8 mouse cellular contexts compared by ENCODE assay signal in the genomic region with DNA sequence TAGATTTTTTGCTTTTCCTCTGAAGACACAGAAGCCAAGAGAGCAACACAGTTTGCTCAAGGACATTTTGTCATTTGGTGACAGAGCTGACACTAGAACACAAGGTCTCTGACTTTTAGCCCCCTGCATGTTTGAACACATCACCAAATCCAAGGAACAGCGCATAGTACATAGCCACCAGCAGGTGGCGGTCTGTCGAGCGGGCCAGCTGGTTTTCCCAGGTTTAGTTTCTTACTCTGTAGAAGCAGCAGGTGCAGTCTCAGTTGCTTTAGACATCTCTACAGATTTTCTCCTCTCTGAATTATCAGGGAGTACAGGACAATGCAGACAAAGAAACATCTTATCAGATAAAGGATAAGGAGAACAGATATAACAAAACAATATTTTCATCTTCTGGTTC. TPM values are rescaled to one million over a fixed set of nuclear protein-coding genes. Genes with fewer than 3 reads are reported as not detected.
DNase-seq lines count a peak whose midpoint lies in the region; ATAC-seq and TF ChIP-seq lines count a peak whose summit lies in the region.

No protein-coding gene starts in this region.

- H3K27me3 ChIP-seq in midbrain, embryonic 10.5 days (ENCODE audit: low read depth, poor library complexity, severe bottlenecking), result no peaks in the 10 kb centered on the region
- no peaks in the 10 kb centered on the region for H3K27me3 ChIP-seq in midbrain, embryonic 16.5 days (ENCODE audit: control insufficient read depth, insufficient read depth, low read depth, low read length)
- H3K27me3 ChIP-seq in intestine, postnatal 0 days (replicated peaks; ENCODE audit: control insufficient read depth, insufficient read depth, low read length), result no peaks in the 10 kb centered on the region

- H3K4me1 ChIP-seq in midbrain, embryonic 10.5 days, result no peaks in the 10 kb centered on the region
- no peaks in the 10 kb centered on the region for H3K4me1 ChIP-seq in midbrain, embryonic 16.5 days (ENCODE audit: control insufficient read depth, insufficient read depth, low read length)
- H3K4me1 ChIP-seq in intestine, postnatal 0 days (replicated peaks; ENCODE audit: control insufficient read depth, insufficient read depth, low read length), result 0 out of 2 replicates have a peak, but pooled peaks cover 3% of the 10 kb centered on the region

- intact Hi-C loops in left cerebral cortex, postnatal 4 days (cut with DNase I), result loop anchor here (10.0 kb wide), 1 partner anchor 248 kb away; no protein-coding TSS in a partner anchor

- H3K36me3 ChIP-seq in midbrain, embryonic 10.5 days, result no peaks in the 10 kb centered on the region
- H3K36me3 ChIP-seq in midbrain, embryonic 16.5 days (ENCODE audit: control insufficient read depth, insufficient read depth, low read length), result no peaks in the 10 kb centered on the region
- no peaks in the 10 kb centered on the region for H3K36me3 ChIP-seq in intestine, postnatal 0 days (ENCODE audit: control insufficient read depth, insufficient read depth)

- H3K4me3 ChIP-seq in midbrain, embryonic 10.5 days, result no peak overlapping the region
- no peak overlapping the region for H3K4me3 ChIP-seq in midbrain, embryonic 16.5 days (ENCODE audit: low read depth, low read length)
- no peak overlapping the region for H3K4me3 ChIP-seq in intestine, postnatal 0 days (ENCODE audit: low read depth, low read length)

- no peak for ATAC-seq in midbrain, embryonic 16.5 days
- no peak for ATAC-seq in intestine, postnatal 0 days

- no peak overlapping the region for H3K4me2 ChIP-seq in midbrain, embryonic 16.5 days (ENCODE audit: low read length)
- H3K4me2 ChIP-seq in intestine, postnatal 0 days (replicated peaks; ENCODE audit: low read depth), result no peak overlapping the region

- no peaks in the 10 kb centered on the region for H3K9me3 ChIP-seq in midbrain, embryonic 10.5 days (replicated peaks)
- H3K9me3 ChIP-seq in midbrain, embryonic 16.5 days (replicated peaks; ENCODE audit: control insufficient read depth, low read length, poor library complexity, severe bottlenecking), result no peaks in the 10 kb centered on the region
- H3K9me3 ChIP-seq in intestine, postnatal 0 days (ENCODE audit: control insufficient read depth), result no peaks in the 10 kb centered on the region

- H3K9ac ChIP-seq in midbrain, embryonic 16.5 days (ENCODE audit: low read depth, low read length), result no peak overlapping the region
- H3K9ac ChIP-seq in intestine, postnatal 0 days (ENCODE audit: low read depth, low read length), result no peak overlapping the region

- TF ChIP-seq CTCF in intestine, postnatal 0 days (IDR thresholded peaks at IDR 0.05; ENCODE audit: low read depth), result peak; percentile 91

- 5% methylated on average over 4 of the region's 4 CpGs for WGBS in midbrain, embryonic 10.5 days
- 4% methylated on average over 4 of the region's 4 CpGs for WGBS in midbrain, embryonic 16.5 days
- WGBS in intestine, postnatal 0 days, result 2% methylated on average over 4 of the region's 4 CpGs

- peak; percentile 46 for DNase-seq in midbrain, embryonic 10.5 days (ENCODE audit: low spot score)
- DNase-seq in adrenal gland, postnatal 10 days, result peak; percentile 69
- DNase-seq in embryo, embryonic 11 days, result peak; percentile 74
- peak; percentile 61 for DNase-seq in left cerebral cortex, postnatal 4 days
- DNase-seq in ovary, postnatal 36 days (ENCODE audit: low spot score), result peak; percentile 41
- DNase-seq in thymus, postnatal 36 days, result peak; percentile 63 to 67

- no peak overlapping the region for H3K27ac ChIP-seq in midbrain, embryonic 10.5 days (replicated peaks)
- no peak overlapping the region for H3K27ac ChIP-seq in midbrain, embryonic 16.5 days (ENCODE audit: low read length)
- no peak overlapping the region for H3K27ac ChIP-seq in intestine, postnatal 0 days (ENCODE audit: low read depth, low read length)

RNA-seq across cellular contexts. Expression of a gene that starts 23.7 kb away (rescaled TPM):
- 39.3 and 43.1 TPM in 2 replicates for polyA plus RNA-seq in midbrain, embryonic 10.5 days (2016; fragmentation: Nextera tagmentation; extraction: Ambion mirVana)
- polyA plus RNA-seq in midbrain, embryonic 16.5 days (2015; fragmentation: Nextera tagmentation; extraction: Ambion mirVana), result 27.9 and 32.1 TPM in 2 replicates
- 10 to 100 TPM; 22.9 to 36.9 TPM for total RNA-seq in adrenal gland, postnatal 10 days (2021)
- polyA plus RNA-seq in intestine, postnatal 0 days (2015; fragmentation: Nextera tagmentation; extraction: Ambion mirVana), result 17.2 and 21.8 TPM in 2 replicates
- total RNA-seq in left cerebral cortex, postnatal 4 days (2021), result 10 to 100 TPM; 25.0 to 34.8 TPM

RNA-seq across cellular contexts. Expression of a gene that starts 33.8 kb away (rescaled TPM):
- 0.16 and 0.47 TPM in 2 replicates for polyA plus RNA-seq in midbrain, embryonic 10.5 days (2016; fragmentation: Nextera tagmentation; extraction: Ambion mirVana)
- 0.23 and 0.37 TPM in 2 replicates for polyA plus RNA-seq in midbrain, embryonic 16.5 days (2015; fragmentation: Nextera tagmentation; extraction: Ambion mirVana)
- 1 to 10 TPM; 2.3 to 3.3 TPM for total RNA-seq in adrenal gland, postnatal 10 days (2021)
- polyA plus RNA-seq in intestine, postnatal 0 days (2015; fragmentation: Nextera tagmentation; extraction: Ambion mirVana), result 0.16 and 0.22 TPM in 2 replicates
- total RNA-seq in left cerebral cortex, postnatal 4 days (2021), result under 1 TPM; 0.40 to 0.44 TPM

RNA-seq across cellular contexts. Expression of a gene that starts 34.0 kb away (rescaled TPM):
- 134 and 141 TPM in 2 replicates for polyA plus RNA-seq in midbrain, embryonic 10.5 days (2016; fragmentation: Nextera tagmentation; extraction: Ambion mirVana)
- 63.4 and 66.0 TPM in 2 replicates for polyA plus RNA-seq in midbrain, embryonic 16.5 days (2015; fragmentation: Nextera tagmentation; extraction: Ambion mirVana)
- total RNA-seq in adrenal gland, postnatal 10 days (2021), result 10 to 100 TPM; 38.9 to 50.3 TPM
- 39.9 and 41.7 TPM in 2 replicates for polyA plus RNA-seq in intestine, postnatal 0 days (2015; fragmentation: Nextera tagmentation; extraction: Ambion mirVana)
- 10 to 100 TPM; 51.3 to 53.0 TPM for total RNA-seq in left cerebral cortex, postnatal 4 days (2021)

RNA-seq across cellular contexts. Expression of a gene that starts 34.0 kb away (rescaled TPM):
- polyA plus RNA-seq in midbrain, embryonic 10.5 days (2016; fragmentation: Nextera tagmentation; extraction: Ambion mirVana), result 9.9 and 10.9 TPM in 2 replicates
- polyA plus RNA-seq in midbrain, embryonic 16.5 days (2015; fragmentation: Nextera tagmentation; extraction: Ambion mirVana), result 8.1 and 8.7 TPM in 2 replicates
- total RNA-seq in adrenal gland, postnatal 10 days (2021), result 1 to 10 TPM; 2.3 to 4.0 TPM
- polyA plus RNA-seq in intestine, postnatal 0 days (2015; fragmentation: Nextera tagmentation; extraction: Ambion mirVana), result 0.85 and 0.97 TPM in 2 replicates
- total RNA-seq in left cerebral cortex, postnatal 4 days (2021), result 1 to 10 TPM; 8.9 to 9.5 TPM
